Mouse (Mus musculus) left cerebral cortex, adult 18-20 months (tissue): ENCODE data around the gene Atl2. TPM values are rescaled to one million over a fixed set of nuclear protein-coding genes. Genes with fewer than 3 reads are reported as not detected.

Source experiments
- DNase-seq, 2 experiments: peaks; one replicate each; pipeline ENCODE4 v3.0.0; 2021 to 2022; ENCODE audit warnings: low spot score in 2 of 2, mixed read lengths in 1 of 2
- total RNA-seq, 2 experiments: library from RNA; stranded (reverse); gene quantifications; 2 replicates each; pipeline ENCODE4 v1.2.3; 2021

Gene Atl2
- total RNA-seq, 2 experiments from 2014 or later = 64.3 to 66.0 TPM

DNA sequence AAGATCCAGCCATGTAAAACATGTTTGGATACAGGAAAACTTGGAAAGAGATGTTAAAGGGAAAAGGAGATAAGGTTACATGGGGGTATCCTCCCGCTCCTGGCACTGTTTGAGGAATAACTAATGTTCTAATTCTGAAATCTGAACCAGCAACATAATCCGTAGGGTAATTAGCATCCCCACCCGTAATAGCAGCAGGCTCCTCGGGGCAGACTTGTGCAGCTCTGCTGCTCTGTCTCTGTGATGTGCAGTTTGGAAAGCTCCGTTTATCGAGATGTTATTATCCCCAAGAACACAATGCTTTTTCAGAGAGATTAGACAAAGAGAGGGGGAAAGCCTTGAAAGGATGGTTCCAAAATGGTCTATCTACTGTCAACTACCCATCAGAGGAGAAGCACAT is 5.3 kb upstream of the Atl2 start:
- no peak for DNase-seq

DNA sequence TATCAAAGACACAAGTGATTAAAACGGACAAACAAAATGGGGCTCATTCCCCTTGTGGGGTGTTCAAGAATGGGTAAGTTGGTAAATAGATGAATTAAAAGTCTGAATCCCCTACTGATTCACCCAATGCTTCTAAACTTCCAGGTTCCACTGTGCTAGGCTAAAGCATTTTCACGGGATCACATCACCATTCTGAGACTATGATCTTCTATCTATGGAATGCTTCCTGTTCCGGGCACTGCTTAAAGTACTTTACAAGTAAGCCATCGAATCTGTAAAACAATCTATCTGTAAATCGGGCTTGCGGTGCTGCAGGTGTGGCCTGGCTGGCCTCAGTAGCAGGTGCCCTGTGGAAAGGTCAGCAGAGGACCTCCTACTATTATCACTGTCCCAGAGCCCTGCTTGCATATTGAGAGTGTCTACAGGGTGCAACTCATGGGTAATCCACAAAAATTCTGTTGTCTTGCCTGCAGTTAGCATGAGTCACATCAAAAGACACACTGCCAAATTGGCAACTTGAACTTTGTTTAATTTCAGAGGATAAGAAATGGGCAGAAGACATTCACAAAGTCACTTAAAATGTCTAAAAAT is 2.3 kb upstream of the Atl2 start:
- no peak for DNase-seq

DNA sequence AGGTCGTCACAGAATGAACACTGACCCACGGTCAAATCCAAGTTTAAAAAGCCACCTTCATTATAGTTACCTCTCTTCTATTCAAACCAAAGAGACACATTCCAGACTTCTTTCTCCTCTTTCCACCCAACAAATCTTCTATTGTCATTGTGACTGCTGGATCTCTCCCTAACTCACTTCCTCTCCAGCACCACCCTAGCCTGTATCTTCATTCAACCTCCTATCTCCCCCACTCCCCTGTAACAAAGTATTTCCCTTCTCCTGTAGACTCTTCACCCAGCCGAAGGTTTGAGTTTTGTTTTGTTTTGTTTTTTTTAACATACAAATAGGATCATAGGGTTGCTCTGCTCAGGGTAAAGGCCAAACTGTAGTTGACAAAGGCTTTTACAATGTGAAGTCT is 1.7 kb upstream of the Atl2 start:
- DNase-seq = no peak

DNA sequence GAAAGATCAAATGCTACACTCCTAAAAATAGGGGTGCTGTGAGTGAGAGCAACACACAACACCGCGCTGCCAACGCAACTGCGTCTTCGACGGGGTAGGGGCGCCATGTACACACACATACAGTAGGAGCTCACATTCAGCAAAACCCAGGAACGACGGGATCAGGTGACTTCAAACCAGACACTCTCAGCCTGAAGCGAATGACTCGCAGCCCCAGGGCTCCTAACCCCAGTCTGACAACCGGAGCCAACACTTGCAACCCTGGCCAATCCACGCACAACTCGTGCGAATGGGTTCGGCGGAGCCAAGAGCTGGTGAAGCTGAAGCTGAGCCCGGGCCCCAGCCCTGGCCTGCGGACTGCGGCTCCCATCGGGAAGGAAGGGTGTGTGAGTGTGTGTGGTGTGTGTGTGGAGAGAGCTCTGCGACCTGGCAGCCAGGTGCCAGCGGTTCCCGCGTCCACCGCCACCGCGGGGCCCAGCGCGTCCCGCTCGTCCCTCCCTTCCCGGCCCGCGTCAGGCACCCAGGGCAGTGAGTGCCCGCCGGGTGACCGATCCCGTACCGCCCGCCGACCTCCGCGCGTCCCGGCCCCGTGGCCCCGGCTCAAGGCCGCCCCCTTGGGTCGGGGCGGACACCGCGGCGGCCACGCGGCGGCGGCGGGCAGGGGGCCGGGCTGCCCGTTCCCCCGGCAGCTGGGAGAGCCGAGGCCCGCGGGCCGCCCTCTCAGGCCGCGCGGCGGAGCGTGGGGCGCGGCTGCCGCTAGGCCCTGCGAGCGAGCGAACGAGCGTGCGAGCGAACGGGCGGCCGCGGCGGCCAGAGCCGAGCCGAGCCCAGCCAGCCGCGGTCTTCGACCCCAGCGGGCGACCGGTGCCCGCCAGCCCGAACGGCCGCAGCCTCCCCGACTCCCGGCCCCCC is 696 bp downstream of the Atl2 start:
- DNase-seq = peak; percentile 39 to 52

DNA sequence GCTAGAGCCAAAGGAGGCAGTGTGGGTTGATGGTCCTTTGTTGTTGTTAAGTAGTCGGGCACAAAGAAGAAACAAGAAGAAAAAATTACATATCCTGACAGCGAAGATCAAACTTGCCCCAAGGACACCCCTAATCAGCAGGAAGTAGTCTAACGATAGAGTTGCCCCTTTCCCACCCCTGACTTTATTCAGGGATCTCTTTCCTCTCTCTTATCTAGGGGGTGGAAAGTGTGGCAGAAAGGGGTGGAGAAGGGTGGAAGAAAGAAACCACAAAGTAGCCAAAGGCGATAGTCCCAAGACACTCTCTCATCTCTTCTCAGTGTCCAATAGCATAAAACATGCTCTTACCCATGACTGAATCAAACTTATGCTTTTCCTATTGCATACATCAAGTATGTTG is 1.9 kb downstream of the Atl2 start:
- DNase-seq = no peak

DNA sequence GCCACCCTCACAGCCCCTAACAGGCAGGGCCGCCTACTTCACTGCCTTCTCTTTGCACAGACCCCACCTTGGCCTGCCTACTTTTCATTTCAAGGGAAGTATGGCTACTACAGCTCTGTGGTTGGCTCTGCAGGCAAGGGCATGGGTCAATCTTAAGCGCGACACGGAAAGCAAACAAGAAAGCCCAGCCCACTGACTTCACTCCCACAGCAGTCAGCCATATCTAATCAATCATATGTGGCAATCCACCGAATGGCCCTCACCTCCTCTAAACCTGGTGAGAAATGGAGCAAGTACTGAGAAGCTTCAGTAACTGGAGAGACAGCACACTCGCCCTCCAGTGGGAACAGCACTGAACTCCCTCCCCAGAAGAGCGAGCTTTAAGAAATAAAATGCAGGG is 4.0 kb downstream of the Atl2 start:
- no peak for DNase-seq

DNA sequence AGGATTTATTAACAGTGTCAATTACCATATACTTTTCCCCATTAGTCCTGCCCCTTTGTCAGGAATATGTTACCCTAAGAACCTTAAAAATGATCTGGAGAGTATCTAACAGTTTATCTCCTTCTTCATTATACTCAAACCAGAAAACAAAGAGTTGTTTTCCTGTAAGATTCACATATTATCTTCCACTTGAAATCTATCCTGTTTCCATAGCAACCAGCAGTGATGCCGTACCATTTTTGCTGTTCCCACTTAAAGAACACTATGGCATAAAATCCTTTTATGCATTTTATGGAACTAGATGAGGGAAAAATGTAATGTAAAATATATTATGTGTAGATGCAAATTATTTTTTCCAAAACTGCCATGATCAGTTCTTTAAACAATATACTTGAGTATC is 8.0 kb downstream of the Atl2 start:
- DNase-seq = no peak

DNA sequence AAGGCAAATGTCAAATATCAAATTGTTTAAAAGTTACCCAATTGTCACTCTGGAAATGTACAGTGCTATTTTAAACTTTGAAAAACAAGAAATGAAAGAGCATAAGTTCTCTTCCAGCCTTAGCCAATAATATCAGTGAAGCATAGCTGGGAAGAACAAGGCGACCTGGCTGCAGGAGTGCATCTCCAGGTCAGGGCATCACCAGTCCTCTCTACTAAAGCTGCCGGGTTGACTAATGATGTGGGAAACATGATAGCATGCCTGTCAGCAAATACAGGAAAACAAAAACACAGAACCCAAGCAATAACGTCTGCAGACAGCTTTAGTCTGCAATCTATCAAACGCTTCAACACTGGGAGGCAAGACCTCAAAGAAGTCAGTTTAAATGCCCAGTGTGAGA is 12.7 kb downstream of the Atl2 start:
- DNase-seq = no peak

DNA sequence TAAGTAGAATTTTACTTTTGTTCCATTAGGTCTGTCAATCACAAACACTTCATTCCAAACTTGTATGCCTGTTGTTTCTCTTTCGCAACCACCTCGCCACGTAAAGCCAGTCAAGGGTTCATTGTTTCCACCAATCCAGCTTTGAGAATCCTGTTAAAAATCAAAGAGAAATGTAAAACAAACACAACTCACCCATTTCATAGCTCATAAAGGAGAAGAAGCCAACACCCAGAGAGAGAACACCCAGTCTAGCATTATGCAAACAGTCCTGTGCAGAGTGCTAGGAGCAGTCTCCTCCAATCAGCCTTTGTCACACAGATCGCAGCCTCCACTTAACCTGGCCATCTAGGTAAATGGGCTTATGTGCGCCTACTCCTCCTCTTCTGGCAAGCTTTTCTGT is 30.9 kb downstream of the Atl2 start:
- no peak for DNase-seq

DNA sequence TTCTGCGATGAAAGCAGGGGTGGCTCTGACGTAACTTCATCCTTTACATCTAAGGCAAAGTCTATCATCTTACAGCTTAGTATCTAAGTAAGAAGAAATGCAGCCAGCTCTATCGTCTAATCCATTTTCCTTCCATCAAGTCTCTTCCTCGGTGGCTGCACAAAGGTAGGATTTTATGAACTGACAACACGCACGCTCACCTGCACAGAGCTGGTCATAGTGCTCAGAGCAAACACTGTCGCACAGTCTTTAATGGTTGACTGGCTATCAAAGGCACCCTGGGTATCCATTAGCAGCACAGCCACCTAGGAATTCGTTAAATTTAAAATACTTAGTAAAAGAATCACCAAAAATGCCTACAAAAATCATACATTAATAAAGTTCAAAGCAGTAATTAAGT is 31.4 kb downstream of the Atl2 start:
- DNase-seq = no peak

DNA sequence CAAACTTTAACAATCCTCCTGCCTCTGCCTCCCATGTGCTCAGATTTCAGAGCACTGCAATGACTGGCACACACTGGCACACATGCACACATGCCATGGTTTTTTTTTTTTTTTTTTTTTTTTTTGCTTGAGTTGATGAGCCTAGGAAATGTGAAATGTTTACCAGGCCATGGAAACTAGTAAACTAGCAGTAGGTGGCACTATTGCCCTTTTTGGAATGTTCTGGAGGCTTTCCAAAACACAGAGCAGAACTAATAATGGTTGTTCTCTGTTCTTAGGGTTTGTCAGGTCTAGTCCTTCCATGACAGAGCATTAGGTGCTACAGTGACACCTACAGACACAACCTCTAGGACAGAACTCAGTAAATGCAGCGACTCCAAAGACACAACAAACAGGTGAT is 33.9 kb downstream of the Atl2 start:
- DNase-seq = no peak

DNA sequence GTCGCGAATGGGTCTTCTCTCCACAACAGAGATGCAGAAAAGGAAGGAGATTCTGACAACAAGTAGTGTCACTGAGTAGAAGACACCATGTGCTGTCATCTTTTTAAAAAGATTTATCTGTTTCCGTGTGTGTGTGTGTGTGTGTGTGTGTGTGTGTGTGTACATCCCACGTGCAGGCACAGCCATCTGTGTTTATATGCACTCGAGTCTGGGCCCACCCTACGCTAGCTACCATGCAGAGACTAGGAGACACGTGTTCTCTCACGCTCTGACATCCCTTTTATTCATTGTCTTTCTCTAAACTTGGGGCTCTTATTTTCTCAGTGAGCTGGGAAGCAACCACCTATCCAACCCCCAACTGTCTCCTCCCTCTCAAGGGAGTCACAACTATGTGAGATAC is 40.4 kb downstream of the Atl2 start:
- DNase-seq = no peak

DNA sequence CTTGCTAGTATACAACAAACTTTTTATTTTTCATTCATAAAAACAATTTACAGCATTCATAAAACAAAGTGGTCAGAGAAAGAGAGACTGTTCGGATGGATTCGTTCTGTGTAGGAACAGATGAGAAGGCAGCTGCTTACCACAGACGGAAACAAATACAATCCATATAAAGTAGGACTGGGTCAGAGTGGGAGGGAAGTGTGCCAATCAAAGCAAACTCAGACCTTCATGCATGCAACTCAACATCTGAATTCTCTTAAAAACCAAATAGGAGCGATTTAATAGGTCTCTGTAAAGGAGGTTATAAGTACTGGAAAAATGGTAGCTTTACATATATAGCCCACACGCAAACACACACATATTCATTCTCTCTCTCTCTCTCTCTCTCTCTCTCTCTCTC is 47.5 kb downstream of the Atl2 start:
- no peak for DNase-seq

DNA sequence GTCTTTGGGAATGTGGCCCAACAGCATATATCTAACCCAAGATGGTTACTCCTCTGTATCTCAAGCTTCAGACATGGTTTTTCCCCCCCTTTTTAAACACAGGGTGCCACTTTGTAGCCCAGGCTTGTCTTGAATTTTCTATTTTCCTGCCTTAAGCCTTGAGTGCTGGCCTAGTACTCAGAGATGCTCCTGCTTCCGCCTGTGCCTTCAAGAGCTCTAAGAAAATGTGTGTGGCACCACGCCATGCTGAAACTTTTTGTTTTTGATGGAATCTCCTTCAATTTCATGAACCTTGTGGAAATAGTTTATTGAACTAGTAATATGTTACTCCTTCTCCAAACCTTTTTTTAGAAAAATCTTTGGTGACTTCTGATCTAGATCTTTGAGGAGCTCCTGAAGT is 49.7 kb downstream of the Atl2 start:
- no peak for DNase-seq

DNA sequence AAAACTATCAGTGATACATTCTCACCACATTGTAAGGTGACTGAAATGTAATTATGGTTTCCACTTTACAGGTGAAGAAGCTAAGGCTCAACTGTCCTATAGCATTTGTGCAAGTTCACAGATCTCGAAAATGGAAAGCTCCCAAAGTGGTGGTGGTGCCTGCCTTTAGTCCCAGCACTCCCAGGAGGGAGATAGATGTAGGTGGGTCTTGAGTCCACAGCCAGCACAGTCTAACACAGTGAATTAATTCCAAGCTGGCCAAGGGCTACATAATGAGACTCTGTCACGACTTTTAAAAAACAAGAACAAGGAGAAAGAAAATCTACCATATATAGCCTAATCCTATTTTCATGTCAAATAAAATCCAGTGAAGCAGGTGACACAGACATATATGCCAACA is 50.2 kb downstream of the Atl2 start:
- DNase-seq = no peak

DNA sequence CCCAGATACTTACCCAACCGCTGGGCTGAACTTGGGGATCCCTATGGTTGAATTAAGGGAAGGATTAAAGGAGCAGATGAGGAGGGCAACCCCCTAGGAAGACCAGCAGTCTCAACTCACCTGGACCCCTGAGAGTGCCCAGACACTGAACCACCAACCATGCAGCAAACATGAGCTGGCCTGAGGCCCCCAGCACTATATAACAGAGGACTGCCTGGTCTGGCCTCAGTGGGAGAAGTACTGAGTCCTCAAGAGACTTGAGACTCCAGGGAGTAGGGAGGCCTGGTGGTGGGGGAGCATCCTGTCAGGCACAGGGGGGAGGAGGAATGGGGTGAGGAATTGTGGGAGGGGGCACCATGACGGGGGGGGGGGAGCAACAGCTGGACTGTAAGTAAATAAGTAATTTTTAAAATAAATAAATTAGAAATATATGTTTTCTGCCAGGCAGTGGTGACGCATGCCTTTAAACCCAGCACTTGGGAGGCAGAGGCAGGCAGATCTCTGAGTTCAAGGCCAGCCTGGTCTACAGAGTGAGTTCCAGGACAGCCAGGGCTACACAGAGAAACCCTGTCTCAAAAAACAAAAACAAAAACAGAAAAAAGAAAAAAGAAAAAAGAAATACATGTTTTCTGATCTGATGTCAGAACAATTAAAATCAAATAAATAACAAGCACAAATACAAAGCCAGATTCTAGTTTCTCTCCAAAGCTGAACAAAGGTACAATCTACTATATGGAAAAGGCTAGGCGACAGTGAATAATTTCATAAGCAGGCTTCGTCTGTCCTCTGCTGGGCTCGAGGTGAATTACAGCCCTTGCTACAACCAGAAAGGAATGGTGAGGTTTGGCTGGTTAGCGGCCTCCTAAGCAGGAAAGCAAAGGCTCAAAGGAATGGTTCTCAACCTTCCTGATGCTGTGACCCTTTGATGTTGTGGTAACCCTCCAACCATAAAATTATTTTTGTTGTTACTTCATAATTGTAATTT is 55.4 kb downstream of the Atl2 start:
- DNase-seq = peak; percentile 69 to 72

DNA sequence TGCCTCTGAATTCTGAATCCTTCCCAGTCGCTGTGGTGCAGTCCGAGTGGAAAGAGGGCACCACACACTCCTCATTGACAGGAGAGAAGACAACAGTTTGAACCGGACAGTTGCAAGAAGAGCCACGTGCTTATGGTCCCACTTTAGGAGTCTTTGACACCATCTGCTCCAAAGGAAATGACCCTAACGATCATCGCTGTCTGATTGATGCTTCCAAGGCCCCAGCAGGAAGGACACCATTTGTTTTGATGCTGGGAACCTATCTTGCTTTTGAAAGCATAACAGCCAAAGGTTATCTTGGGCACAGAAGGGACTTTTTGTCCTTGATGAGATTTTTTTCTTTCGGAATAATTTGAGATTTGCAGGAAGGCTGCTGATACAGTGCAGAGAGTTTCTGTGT is 58.9 kb downstream of the Atl2 start:
- DNase-seq = no peak

DNA sequence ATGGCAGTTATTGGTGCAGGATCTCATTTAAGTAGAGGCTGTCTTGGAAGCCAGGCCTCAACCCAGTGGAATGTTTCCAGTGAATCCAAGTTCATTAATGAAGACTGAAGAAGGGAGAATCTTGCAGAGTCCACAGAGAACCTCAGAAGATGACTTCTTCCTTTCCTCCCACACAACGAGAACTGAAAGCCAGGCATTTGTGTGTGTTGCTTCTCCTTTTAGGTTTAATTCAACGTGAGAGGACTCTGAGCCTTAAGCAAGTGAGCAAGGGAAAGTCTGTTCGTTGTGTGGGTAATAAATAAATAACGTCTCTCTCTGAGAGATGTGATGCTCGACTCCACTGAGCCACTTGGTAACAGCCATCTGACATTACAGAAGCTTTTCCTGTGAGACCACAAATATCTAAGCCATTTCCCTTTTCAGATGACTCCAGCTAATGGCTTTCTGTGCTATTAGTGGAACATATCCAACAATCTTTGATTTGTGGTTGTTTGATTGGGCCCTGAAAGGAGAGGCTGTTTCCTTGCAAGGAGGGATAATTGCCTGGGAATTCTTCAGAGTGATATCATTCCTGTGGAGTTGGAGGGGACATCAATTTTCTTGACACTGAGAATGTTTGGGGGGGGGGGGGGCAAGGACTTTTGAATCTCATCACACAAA is 60.1 kb downstream of the Atl2 start:
- DNase-seq = no peak

DNA sequence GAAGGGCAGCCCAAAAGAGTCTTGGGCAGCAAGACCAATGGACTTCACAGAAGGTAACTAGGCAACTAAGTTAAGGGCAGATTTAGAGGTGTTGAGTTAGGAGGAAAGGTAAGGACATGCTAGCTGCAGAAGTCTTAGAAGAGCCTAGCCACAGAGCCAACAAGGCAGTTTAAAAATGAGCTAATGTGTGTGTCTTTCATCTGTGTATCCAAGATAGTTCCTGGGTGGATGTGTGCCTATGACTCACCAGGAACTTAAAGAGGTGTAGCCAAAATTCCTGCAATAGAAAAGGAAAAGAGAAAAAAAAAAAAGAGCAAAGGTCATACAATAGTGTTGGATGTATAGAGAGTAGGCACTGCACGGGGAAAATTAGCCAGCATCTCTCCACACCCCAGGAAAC is 63.6 kb downstream of the Atl2 start:
- DNase-seq = no peak

DNA sequence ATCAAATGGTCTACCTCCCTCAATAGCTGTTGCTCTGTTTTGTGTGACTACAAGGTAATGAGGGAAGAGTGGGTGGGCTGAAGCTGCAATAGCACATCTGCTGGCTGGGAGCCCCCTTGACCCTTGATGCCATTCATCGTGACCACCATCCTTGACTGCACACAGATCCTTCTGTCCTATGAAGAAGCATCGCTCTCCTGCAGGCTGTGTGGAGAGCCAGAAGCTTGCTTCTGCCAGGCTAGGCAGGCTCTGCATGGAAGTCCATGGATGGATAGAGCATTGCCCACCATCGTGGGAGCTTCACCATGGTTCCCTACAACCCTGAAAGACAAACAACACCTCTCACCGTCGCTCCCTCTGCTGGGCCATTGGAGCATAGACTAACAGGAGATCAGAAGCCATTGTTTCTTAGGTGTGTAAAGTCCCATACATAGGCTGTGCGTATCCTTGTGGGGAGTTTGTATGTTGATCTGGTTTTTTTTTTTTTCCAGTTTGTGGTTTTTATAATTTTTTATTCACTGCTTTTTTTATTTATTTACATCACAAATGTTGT is 69.4 kb downstream of the Atl2 start:
- DNase-seq = no peak
